Mouse (Mus musculus) adrenal gland, adult 2 months (tissue): ENCODE measurements around the gene Apobec3. TPM values are rescaled to one million over a fixed set of nuclear protein-coding genes. Genes with fewer than 3 reads are reported as not detected.
"Not testable (repeated sequence)": the region's sequence is repeated elsewhere in the genome, so short reads cannot be mapped to it uniquely, and the experiment has no call there.

Experiments
- DNase-seq: peaks from one replicate; pipeline ENCODE4 v3.0.0; 2021
- polyA plus RNA-seq: library from polyadenylated mRNA; depleted of rRNA; stranded (reverse); fragments of >200 nt; gene quantifications from 2 replicates; pipeline ENCODE4 v1.2.3, GENCODE M21; 2012
- total RNA-seq, 2 experiments: library from RNA; stranded (reverse); gene quantifications; 2 replicates each; pipeline ENCODE4 v1.2.3; 2021

Apobec3 gene
- total and polyA plus RNA-seq, 3 experiments, result 5.2 to 16.5 (median 13.1) TPM

DNA sequence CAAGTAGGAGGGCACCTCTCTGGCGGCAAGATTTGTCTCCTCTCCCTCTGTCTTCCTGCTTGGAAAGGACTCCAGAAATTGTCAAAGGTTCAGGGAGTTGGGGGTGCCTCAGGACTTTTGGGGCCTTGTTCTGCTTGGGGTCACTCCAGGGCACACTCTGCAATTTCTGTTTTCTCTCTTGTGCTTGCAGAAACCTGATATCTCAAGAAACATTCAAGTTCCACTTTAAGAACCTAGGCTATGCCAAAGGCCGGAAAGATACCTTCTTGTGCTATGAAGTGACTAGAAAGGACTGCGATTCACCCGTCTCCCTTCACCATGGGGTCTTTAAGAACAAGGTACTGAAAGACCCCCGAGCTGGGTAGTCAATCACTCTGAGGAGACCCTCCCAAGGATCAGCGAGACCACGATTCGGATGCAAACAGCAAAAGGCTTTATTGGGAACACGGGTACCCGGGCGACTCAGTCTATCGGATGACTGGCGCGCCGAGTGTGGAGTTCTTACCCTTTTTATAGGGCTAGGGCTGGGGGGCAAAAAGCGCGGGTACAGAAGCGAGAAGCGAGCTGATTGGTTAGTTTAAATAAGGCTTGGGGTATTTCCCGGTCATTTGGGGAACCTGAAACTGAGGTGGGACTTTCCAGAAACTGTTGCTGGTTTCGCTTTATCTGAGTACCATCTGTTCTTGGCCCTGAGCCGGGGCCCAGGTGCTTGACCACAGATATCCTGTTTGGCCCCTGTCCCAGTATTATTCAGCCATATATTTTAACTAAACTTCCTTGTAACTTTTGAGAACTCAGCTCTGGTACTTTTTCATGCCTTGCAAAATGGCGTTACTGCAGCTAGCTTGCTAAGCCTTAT is 4.0 kb downstream of the Apobec3 start:
- not testable (repeated sequence) for DNase-seq

DNA sequence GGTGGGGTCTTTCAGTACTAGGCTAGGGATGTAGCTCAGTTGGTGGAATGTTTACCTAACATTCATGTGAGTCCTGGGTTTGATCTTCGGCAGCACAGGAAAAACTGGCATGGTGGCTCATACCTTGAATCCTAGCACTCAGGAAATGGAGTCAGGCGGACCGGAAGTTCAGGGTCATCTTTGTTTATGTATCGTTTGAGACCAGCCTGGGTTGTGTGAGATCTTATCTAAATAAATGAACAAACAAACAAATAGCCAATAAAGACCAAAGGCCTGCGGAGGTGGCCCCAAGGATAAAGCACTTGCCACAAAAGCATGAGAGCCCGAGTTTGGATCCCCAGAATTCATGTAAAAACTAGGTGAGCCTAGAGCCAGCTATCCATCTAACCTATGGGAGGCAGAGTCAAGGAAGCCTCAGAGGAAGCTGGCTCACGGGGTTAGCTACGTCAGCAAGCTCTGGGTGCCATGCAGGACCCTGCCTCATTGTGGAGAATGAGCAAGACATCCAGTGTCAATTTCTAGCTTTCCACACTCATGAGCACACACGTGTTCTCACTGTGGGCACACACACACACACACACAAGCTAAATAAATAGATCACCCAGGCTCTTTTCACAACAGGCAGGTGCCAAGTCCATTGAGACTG is 4.7 kb downstream of the Apobec3 start:
- no peak for DNase-seq

DNA sequence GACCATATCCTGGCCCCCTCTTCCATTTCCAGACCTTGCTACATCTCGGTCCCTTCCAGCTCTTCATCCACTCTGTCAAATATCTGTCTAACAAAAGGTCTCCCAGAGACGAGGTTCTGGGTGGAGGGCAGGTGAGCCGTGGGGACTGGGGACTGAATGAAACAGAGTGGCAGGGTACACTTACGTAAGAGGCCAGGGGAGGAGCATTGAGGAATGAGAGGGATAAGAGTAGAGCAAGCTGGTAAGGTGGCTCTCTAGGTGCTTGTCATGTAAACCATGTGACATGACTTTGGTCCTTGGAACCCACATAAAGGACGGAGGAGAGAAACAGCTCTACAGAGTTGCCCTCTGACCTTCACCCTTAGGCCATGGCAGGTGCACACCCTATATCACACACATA is 7.5 kb downstream of the Apobec3 start:
- no peak for DNase-seq

DNA sequence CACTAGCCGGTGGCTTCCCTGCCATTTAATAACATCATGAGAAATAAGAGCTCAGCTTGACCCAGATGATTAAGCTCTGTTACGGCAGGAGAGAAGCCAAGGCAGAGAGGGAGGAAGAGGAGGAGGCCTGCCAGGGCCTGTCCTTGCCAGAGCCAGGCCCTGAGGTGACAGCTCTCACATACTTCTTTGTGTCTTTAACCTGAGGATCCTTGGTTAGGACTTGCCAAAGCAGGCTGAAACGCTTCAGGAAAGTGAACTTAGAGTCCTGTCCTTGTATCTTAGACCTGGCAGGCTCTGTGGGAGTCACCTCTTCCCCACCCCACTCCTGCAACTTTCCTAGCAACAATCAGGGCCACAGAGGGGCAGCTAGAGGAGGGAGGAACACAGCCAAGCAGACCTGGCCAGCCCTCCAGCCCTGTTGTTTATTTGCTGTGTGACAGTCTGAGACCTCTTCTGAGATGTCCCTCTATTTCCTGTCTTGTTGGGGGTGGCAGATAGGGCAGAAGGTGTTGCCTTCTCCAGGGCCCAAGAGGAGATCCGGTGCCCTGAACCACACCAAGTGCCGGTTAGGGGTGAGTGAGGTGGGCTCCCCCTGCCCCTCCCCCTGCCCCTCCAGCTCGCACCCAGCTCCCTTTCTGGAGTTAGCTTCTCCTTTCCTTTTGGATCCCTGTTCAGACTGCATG is 8.5 kb downstream of the Apobec3 start:
- DNase-seq, result peak; percentile 51

DNA sequence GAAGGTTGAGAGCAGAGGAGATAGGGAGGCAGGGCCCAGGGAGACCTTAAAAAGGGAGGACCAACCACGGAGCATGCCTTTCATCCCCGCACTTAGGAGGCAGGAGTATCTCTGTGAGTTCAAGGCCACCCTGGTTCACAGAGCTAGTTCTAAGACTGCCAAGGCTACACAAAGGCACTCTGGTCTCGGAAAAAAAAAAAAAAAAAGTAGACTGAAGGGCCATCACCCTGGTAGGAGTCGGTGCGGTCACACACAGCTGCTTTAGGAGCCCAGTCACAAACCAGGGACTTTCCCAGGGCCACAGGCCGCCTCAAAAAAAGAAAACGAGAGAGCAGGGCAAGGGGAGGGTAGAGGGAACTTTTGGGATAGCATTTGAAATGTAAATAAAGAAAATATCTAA is 9.3 kb downstream of the Apobec3 start:
- DNase-seq, result peak; percentile 34

DNA sequence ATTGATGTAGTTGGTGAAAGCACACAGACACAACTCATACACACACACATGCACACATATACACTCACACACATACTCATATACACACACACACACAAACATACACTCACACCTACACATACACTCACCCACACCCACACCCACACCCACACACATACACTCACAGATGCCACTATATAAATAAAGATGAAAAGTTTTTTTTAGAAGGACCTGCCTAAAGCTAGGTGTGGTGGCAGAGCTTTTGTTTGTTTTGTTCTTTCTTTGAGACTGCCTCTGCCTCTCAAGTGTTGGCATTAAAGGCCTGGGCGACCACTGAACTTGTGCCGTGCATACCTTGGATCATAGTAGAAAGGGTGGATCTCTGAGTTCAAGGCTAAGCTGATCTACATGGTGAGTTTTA is 9.9 kb downstream of the Apobec3 start:
- DNase-seq, result no peak

DNA sequence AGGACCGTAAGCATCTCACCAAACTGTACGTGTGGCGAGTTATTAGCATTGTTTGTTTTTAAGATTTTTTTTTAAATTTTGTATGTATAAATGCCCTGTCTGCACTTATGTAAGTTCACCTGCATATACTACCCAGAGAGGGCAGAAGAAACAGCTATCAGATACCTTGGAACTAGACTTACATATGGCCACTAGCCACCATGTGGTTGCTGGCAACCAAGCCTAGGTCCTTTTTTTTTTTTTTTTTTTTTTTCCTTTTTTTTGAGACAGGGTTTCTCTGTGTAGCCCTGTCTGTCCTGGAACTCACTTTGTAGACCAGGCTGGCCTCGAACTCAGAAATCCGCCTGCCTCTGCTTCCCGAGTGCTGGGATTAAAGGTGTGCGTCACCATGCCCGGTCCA is 11.6 kb downstream of the Apobec3 start:
- not testable (repeated sequence) for DNase-seq

DNA sequence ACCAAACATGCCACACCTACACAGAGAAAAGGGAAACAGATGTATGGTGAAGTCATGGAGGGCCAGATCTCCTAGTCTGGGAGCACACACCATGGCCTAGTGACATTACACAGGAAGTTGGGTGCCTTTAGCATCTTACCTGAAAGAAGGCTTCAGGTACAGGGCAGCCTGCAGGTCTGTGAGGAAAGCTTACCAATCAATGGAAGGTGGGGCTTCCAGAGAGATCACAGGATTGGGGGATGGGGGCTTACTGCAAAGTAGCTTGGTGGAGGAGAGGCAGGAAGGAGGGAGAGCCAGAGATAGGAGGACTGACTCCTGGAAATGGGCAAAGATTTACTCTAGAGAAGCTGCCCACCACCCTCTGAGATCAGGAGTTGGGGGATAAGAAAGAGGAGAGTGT is 12.5 kb downstream of the Apobec3 start:
- no peak for DNase-seq

DNA sequence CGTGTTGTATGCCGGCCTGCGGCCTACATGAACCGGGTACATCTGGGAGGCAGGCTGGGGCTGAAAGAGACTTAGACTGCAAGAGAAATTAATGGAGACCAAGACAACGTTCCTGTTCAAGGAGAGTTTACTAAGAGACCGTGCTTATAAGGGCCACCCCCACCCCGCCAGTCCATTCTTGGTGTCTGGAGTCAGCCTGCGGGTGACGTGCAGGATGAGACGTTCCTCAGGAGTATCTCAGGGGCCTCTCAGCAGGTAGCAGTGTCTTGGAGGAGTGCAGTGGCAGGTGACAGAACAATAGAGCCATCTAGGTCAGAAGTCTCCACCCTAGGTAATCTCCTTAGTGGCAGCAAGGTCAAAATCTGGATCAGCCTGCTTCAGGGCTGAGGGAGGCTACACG is 13.2 kb downstream of the Apobec3 start:
- not testable (repeated sequence) for DNase-seq

DNA sequence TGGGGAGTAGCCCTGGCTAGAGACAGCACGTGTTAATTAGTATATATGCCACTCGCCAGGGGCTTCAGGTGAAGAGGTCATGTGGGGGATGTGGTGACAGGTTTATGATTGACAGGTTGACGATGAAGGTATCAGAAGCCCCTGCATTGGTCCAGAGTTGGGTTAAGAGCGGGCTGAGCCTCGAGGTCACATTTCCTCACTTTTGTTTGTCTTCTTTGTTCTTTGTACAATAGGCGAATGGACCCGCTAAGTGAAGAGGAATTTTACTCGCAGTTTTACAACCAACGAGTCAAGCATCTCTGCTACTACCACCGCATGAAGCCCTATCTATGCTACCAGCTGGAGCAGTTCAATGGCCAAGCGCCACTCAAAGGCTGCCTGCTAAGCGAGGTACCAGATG is 13.8 kb downstream of the Apobec3 start:
- no peak for DNase-seq

DNA sequence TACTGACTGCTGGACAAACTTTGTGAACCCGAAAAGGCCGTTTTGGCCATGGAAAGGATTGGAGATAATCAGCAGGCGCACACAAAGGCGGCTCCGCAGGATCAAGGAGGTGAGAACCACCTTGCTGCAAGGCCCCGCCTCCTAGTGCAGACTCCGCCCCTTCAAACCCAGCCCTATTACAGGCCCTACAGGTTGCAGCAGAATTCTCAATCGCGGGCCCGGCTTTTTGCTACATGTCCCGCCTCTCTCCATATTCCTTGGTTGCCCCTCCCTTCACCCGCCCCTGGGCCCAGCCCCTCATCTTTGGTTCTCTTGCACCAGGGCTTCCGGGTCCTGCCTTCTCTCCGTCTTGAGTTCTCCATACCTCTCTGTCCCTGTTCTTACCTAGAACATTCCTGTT is 15.4 kb downstream of the Apobec3 start:
- DNase-seq, result no peak

DNA sequence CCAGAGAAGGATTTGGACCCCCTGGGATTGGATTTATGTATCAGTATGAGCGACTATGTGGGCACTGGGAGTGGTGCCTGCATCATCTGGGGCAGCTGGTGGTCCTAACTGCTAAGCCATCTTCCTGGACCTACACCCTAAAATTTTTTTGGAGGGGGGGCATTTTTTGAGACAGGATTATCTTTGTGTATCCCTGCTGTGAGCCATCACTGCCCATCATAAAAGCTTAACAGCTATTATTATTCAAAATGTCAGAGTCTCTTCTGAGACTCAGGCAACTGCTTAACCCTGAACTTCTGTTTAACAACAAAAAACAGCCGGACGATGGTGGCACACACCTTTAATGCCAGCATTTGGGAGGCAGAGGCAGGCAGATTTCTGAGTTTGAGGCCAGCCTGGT is 17.5 kb downstream of the Apobec3 start:
- not testable (repeated sequence) for DNase-seq

DNA sequence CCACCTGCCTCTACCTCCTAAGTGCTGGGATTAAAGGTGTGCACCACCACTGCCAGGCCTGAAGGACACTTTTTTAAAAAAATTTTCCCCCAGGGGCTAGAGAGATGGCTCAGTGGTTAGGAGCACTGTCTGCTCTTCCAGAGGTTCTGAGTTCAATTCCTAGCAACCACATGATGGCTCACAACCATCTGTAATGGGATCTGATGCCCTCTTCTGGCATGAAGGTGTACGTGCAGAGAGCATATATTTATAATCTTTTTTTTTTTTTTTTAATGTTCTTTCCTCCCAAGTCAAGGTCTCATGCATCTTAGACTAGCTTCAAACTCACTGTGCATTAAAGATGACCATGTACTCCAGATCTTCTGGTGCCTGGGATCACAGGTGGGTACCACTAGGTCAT is 19.4 kb downstream of the Apobec3 start:
- not testable (repeated sequence) for DNase-seq

DNA sequence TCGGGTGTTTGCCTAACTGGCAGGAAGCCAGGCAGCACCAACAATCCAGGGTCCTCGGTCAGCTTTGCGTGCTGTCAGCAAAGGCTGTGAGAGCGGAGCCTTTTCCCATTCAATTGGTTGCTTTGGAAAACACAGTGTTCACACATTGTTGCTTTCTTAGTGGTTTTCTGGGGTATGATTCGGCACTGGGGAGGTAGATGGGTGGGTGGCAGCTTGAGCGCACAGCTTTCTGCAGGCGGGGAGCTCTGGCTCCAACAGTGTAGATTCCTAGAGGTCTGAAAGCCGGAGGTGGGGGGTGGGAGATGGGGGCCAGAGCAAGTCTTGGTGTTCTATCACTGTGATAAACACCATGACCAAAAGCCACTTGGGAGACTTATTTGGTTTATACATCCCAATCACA is 19.9 kb downstream of the Apobec3 start:
- DNase-seq, result no peak

DNA sequence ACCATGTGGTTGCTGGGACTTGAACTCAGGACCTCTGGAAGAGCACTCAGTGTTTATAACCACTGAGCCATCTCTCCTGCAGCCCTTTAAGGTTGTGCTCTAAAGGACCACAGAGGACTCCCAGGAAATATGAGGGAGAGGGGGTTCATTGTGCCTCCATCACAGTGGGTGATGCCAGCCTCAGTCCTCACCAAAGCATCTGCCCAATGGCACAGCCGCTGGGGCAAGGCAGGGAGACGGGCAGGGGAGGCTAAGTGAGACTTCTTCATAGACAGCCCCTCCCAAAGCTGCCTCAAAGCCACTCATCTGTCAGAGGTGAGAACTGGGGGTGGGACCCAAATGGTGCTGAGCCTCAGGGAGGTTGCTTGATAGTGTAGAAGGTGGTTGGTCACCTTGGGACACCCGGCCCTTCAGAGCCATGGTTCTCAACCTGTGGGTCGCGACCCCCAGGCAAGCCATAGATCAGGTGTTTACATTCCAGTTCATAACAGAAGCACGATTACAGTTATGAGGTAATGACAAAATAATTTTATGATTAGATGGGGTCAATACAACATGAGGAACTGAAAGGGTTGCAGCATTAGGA is 22.4 kb downstream of the Apobec3 start:
- DNase-seq, result no peak

DNA sequence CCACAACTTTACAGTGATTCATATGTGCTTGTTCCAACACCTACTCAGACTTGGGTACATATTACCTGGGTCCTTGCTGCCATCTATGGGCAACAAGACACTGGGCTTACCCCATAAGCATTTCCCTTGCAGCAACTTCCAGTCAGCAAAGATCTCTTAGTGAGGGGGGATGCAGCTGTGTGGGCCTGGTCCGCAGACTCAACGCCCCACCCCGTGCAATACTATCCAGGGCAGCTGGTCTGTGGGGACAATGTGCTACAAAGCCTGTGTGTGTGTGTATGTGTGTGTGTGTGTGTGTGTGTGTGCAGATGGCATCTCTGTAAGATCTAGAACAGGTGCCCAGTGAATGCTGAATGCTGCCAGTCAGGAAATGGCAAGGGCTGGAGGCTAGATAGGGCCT is 22.9 kb downstream of the Apobec3 start:
- DNase-seq, result no peak

DNA sequence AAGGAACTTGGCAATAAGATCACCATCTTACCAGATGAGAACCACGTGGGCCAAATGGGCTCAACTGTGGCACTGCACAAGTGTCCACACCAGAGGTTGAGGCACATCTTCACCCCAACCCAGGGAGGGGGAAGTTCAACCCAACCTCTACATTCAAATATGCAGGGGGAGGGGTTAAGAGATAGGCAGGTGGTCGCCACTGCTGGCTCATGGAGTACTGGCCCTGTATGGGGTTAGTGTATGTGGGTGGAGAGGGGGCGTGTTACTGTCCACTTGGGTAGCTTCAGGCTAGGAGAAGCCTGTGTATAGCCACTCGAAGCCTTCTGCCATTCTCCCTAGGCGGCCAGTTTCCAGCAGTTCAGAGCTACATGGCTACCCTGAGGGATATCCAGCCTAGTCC is 24.7 kb downstream of the Apobec3 start:
- DNase-seq, result no peak

DNA sequence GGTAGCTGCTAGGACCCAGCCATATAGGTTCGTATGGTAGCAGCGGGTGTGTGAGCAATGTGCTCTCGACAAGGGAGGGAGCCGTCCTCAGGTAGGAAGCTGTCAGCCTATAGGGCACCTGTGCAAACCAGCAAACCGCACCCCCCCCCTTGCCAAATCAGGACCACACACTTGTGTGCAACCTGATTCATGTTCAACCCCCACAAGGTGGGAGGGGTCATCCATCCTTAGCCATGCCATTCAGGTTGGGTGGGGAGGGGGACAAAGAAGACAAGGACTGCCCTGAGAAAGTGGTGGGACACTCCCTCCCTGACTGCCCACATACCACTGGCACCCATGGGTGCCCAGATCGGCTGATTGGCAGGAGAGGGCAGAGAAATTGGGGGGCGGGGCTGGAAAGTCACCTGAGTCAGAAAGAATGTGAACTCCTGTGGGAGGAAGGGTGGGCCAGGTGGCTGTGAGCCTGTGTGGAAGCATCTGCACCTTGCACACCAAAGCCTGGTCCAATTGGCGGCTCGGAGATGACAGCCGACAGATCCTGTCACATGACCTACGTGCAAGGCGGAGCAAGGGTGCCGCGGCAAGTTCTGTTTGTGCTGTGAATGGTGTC is 25.8 kb downstream of the Apobec3 start:
- no peak for DNase-seq

DNA sequence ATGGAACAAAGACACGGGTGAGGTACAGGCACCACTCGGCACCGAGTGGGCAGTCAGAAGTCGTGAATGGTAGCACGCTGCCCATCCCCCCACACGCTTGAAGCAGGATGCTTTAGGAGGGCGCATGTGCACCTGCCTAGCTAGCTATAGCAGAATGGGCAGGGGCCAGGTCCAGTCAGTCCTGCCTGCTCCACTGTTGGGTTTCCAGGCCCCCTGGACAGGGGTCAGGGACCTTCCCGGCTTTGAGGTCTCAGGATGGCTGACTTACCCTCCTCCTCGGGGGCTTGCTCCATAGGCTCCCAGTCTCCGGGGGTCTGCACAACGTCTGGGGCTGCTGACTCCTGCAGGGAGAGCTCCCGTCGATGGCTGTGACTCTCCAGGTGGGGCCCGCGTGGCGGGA is 27.0 kb downstream of the Apobec3 start:
- DNase-seq, result no peak

DNA sequence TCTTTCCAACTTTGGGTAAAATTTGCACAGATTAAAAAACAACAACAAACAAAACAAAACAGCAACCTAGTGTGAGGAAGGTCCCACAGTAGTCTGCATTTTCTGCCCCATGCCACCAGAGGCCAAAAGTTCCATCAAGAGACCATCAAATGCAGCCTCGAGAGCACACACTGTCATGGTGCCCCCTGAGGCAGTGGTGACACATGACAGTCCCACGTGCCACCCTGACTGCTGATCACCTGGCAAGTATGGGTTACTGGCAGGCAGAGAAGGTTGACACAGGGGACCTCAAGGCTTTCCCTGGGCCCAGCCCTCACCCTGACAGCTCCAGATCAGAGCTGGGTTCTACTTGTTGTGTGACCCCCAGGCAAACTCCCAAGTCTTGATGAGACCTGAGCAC is 28.3 kb downstream of the Apobec3 start:
- DNase-seq, result no peak

DNA sequence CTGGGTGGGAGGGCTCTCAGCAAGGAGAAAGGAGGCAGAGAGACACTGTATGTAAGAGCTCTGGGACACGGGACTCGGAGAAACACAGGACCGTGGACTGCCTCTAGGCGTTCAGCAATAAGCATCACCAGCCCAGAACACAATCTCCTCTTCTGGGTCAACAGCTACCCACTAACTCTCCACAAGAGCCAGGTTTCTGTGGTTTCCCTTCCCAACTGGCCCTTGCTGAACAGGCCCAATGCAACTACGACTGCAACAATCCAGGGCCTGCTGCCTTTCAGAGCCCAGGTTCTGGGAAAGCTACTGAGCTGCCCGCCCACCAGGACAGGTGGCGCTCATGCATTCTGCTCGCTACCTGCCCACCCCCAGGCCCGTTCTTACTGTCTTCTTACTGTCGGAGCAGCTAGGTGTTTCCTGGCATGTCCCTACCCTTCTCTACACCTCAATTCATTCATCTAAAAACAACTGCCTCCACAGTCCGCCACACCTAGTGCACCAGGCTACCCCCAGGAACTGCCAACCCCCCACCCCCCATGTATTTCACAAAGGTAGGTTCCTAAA is 35.5 kb downstream of the Apobec3 start:
- peak; percentile 23 for DNase-seq

DNA sequence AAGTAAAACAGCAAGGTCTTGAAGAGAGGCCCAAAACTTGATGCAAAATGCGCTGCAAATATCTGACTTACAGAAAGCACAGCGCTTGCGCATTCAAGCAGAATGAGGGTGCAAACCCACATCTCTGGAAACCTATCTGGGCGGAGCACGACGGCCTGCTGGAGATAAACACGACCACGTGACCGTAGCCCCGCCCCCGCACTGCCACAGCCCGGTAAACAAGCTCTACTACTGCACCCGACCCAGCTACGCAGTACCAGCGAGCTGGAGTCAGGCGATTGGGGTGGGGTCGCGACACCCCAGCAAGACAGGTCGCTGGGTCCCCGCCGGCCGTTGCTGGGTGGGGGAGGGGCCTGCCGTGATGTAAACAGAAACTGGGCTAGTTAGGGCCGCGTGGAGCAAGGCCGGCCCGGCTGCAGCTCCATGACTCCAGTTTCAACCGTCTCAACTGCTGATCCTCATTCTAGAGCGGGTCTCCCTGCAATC is 36.2 kb downstream of the Apobec3 start:
- peak; percentile 97 for DNase-seq
